Mouse (Mus musculus) inflammation-experienced regulatory T-cells, adult 16 weeks (primary cell): ENCODE measurements around the gene Arpc5. TPM values are rescaled to one million over a fixed set of nuclear protein-coding genes. Genes with fewer than 3 reads are reported as not detected.

Source experiments
- polyA plus RNA-seq: library from polyadenylated mRNA; unstranded; fragments of 100-300 nt; shearing (Covaris generic); gene quantifications from one replicate; pipeline ENCODE4 v1.2.1, GENCODE M21; 2017

Arpc5 gene
- polyA plus RNA-seq, result 779 TPM

DNA sequence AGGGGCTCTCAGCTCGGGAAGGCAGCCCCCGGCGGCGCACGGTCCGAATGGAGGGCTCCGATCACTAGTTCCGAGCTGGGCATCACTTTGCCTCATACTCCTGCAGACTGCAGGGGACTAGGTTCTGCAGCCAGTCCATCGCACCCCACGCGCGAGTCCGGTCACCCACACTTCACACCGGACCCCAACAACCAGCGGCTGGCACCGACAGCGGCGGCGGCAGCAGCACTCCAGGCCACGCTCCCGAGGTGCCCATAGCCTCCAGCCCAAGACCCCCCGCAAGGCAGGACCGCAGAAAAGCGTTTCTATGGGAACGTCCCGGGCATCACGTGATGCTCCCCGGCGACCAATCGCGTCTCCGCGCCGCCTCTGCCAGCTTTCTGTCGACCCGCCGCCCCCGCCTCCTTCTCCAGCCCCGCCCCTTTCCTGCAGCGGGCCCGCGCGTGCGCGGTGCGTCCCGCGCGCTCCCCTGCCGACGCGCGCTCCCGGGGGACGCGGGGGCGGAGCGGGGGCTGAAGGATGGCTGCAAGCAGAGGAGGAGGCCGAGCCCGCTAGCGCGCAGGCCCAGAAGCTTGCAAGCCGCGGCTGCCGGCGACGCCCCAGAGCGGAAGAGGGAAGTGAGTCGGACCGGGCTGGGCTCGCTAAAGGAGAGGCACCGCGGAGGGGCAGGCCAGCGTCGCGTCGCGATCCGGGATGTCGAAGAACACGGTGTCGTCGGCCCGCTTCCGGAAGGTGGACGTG lies at the start of gene Arpc5, which contains the start of gene Rgl1:
Gene Arpc5, plus strand, starts transcription at position 511 of the 741 bp plus-strand sequence.
Gene Rgl1, minus strand, starts transcription at position 320 of the 741 bp plus-strand sequence.

DNA sequence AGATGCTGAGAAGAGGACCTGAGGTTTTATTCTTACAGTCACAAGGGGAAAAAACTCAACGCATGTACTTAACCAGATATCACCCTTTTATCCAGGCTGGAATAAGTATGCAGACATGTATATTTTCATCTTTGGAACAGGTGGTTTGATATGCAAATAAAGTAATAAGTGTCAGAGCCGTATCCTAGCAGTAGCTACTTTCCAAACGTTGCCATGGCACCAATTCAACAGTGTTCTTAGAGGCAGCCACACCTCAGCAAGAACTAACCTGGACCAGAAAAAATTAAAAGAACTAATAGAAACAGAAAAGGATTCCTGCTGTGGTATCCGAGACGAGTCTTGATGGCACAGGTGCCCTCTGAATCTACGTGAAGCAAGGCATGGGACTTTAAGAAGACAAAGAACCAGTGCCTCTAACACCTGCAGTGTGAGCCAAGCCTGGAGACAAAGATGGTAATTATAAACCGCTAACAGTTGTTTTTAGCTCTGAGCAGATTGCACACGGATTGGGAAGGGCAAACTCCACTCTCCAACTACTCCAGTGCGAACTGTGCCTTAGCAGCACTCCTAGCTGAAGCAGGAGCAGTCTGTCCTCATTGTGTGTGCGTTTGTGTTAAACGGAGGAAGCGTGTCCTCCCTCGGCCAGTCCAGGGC lies 15.9 kb upstream of the Arpc5 start, which contains the start of gene Apobec4:
Gene Apobec4, plus strand, starts transcription at position 240 of the 654 bp plus-strand sequence.

DNA sequence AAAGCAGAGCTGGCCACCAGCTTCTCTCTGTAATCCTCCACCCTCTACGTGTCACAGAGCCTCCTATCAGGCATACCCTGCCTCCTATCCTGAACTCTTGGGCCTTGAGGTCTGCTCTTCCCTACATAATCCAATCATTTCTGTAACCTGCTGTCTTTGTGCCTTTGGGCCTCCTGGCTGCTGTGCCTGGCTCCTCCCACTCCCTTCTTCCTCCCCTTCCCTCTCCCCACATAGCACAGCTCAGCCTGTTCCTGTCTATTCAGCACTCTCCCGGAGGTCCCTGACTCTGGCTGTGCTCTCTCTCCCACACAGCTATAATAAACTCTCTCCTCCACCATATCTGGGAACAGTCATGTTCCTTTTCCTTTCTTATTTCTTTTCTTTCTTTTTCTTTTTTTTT lies 33.6 kb downstream of the Arpc5 start, which contains the start of gene Ncf2:
Gene Ncf2, plus strand, starts transcription at position 298 of the 400 bp plus-strand sequence.

Other genes starting within 250 kb of the Arpc5 start
- gene Apobec4, start 16.0 kb upstream of the Arpc5 start, polyA plus RNA-seq, result not detected
- 0.87 TPM for gene Rgl1, start 191 bp upstream of the Arpc5 start, polyA plus RNA-seq
- gene Ncf2, start 33.7 kb downstream of the Arpc5 start, polyA plus RNA-seq, result 5.0 TPM
- 63.8 TPM for gene Smg7, start 136.1 kb downstream of the Arpc5 start, polyA plus RNA-seq
- 1.2 TPM for gene Nmnat2, start 188.5 kb downstream of the Arpc5 start, polyA plus RNA-seq